In the genomic region with DNA sequence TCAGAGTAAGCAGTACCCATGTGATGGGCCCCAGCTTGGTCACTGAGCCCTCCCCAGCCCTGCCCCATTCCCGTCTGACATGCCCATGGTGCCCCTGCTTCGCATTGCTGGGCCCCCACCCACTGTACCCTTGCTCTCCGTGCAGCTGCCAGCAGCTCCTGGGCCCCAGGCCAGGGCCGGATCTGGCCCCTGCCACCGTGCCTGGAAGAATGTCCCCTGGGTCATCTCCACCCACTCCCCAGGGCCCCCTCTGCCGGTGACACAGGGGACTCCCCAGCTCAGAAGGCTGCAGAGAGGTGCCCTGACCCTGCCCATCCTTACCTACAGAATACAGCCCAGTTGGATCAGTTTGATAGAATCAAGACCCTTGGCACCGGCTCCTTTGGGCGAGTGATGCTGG, we compare ENCODE assay signal across 13 mouse cellular contexts. TPM values are rescaled to one million over a fixed set of nuclear protein-coding genes. Genes with fewer than 3 reads are reported as not detected.
DNase-seq lines count a peak whose midpoint lies in the region; ATAC-seq and TF ChIP-seq lines count a peak whose summit lies in the region.
"Had no signal": no experiment of that assay in that cellular context is flagged by ENCODE, and none has a peak within 500 bp of the region (broad histone marks: within the 10 kb centered on the region; RNA-seq: fewer than 3 reads in every experiment).

No protein-coding gene starts in this region.

- WGBS in liver, adult 2 months, result 30% methylated on average over 8 of the region's 8 CpGs
- 74% methylated on average over 8 of the region's 8 CpGs for WGBS in heart, embryonic 11.5 days (ENCODE audit: insufficient replicate concordance)
- 84% methylated on average over 8 of the region's 8 CpGs for WGBS in forebrain, embryonic 11.5 days

- peak; percentile 42 for DNase-seq in adrenal gland, adult 2 months
- no peak for DNase-seq in adrenal gland, adult 18-20 months (ENCODE audit: low spot score in 2 of 2)
- no peak for DNase-seq in liver, adult 2 months (ENCODE audit: extremely low read depth, low read depth, low spot score)
- DNase-seq in liver, result no peak
- DNase-seq in forebrain, embryonic 11.5 days (ENCODE audit: low spot score), result no peak
- DNase-seq: kidney, postnatal 4 days; liver, postnatal 0 days had no signal

- H3K4me3 ChIP-seq in liver, adult 2 months (ENCODE audit: insufficient read depth, low read depth, low read length), result no peak overlapping the region
- no peak overlapping the region for H3K4me3 ChIP-seq in heart, embryonic 11.5 days (ENCODE audit: low read depth, low read length)
- H3K4me3 ChIP-seq in myocyte, result no peak overlapping the region
- H3K4me3 ChIP-seq in forebrain, embryonic 11.5 days (ENCODE audit: low read depth, low read length), result no peak overlapping the region
- H3K4me3 ChIP-seq: forebrain, embryonic 12.5 days; hindbrain, embryonic 10.5 days had no signal

- H3K9me3 ChIP-seq in heart, embryonic 11.5 days (replicated peaks; ENCODE audit: control insufficient read depth, low read length), result no peaks in the 10 kb centered on the region
- no peaks in the 10 kb centered on the region for H3K9me3 ChIP-seq in forebrain, embryonic 11.5 days (ENCODE audit: control insufficient read depth, low read length)
- H3K9me3 ChIP-seq: forebrain, embryonic 12.5 days; hindbrain, embryonic 10.5 days had no signal

- peaks cover 16% of the 10 kb centered on the region; the same call in 1 of the 2 replicates for H3K79me2 ChIP-seq in liver, adult 2 months (ENCODE audit: control insufficient read depth, insufficient read depth, low read length)
- peaks cover 33% of the 10 kb centered on the region for H3K79me2 ChIP-seq in myocyte (ENCODE audit: control insufficient read depth, insufficient read depth)

- peaks cover 13% of the 10 kb centered on the region; the same call in 1 of the 2 replicates for H3K36me3 ChIP-seq in liver, adult 2 months (ENCODE audit: control insufficient read depth, insufficient read depth, low read length)
- peaks cover 30% of the 10 kb centered on the region for H3K36me3 ChIP-seq in heart, embryonic 11.5 days (ENCODE audit: control insufficient read depth, insufficient read depth, low read length)
- no peaks in the 10 kb centered on the region for H3K36me3 ChIP-seq in myocyte (ENCODE audit: control insufficient read depth, insufficient read depth)
- H3K36me3 ChIP-seq in forebrain, embryonic 11.5 days (ENCODE audit: control insufficient read depth, insufficient read depth, low read length), result peaks cover 13% of the 10 kb centered on the region

- no peak overlapping the region for H3K27ac ChIP-seq in liver, adult 2 months (replicated peaks; ENCODE audit: insufficient read depth, low read depth, low read length)
- H3K27ac ChIP-seq in heart, embryonic 11.5 days (ENCODE audit: low read depth, low read length), result peak overlapping the region; percentile 82
- H3K27ac ChIP-seq in forebrain, embryonic 11.5 days (ENCODE audit: low read depth, low read length), result no peak overlapping the region
- H3K27ac ChIP-seq: forebrain, embryonic 12.5 days; hindbrain, embryonic 10.5 days had no signal

- peaks cover 10% of the 10 kb centered on the region for H3K4me1 ChIP-seq in liver, adult 2 months (ENCODE audit: control insufficient read depth, insufficient read depth, low read length)
- H3K4me1 ChIP-seq in heart, embryonic 11.5 days (ENCODE audit: control insufficient read depth, insufficient read depth, low read length), result peaks cover 39% of the 10 kb centered on the region
- H3K4me1 ChIP-seq in forebrain, embryonic 11.5 days (replicated peaks; ENCODE audit: control insufficient read depth, insufficient read depth, low read length), result peaks cover 4% of the 10 kb centered on the region; the same call in 1 of the 2 replicates

- TF ChIP-seq CTCF in liver, adult 2 months (IDR thresholded peaks at IDR 0.05; ENCODE audit: low read depth, low read length), result peak; percentile 27; the same call in 1 of the 2 replicates

- no peak for TF ChIP-seq POLR2A in liver, adult 2 months (IDR thresholded peaks at IDR 0.05; ENCODE audit: extremely low read depth, insufficient read depth, low read length)
- TF ChIP-seq POLR2A in myocyte (IDR thresholded peaks at IDR 0.05; ENCODE audit: insufficient read length, low read depth), result no peak

- H3K27me3 ChIP-seq in liver, adult 2 months (ENCODE audit: control insufficient read depth, insufficient read depth, low read length), result no peaks in the 10 kb centered on the region
- no peaks in the 10 kb centered on the region for H3K27me3 ChIP-seq in heart, embryonic 11.5 days (ENCODE audit: control insufficient read depth, insufficient read depth, low read length)
- no peaks in the 10 kb centered on the region for H3K27me3 ChIP-seq in myocyte (ENCODE audit: control insufficient read depth, insufficient read depth, insufficient read length)
- H3K27me3 ChIP-seq in forebrain, embryonic 11.5 days (ENCODE audit: control insufficient read depth, insufficient read depth, low read length), result no peaks in the 10 kb centered on the region
- H3K27me3 ChIP-seq: forebrain, embryonic 12.5 days had no signal

- no peak overlapping the region for H3K4me2 ChIP-seq in heart, embryonic 11.5 days
- H3K4me2 ChIP-seq in myocyte (ENCODE audit: low read depth), result no peak overlapping the region
- H3K4me2 ChIP-seq in forebrain, embryonic 11.5 days (ENCODE audit: low read depth, low read length, severe bottlenecking), result no peak overlapping the region
- H3K4me2 ChIP-seq: forebrain, embryonic 12.5 days had no signal

- ATAC-seq in heart, embryonic 11.5 days (replicated peaks; ENCODE audit: insufficient number of reproducible peaks, low FRiP score, low TSS enrichment), result no peak
- no peak for ATAC-seq in megakaryocyte-erythroid progenitor cell, adult 5-6 weeks (replicated peaks; ENCODE audit: low FRiP score, low TSS enrichment, poor library complexity, severe bottlenecking)
- ATAC-seq in forebrain, embryonic 11.5 days (replicated peaks; ENCODE audit: low FRiP score), result no peak
- ATAC-seq: intestine, embryonic 16.5 days; liver, postnatal 0 days had no signal

- no peak overlapping the region for H3ac ChIP-seq in myocyte (ENCODE audit: control insufficient read depth, insufficient read length)

- H3K9ac ChIP-seq in liver, adult 2 months (ENCODE audit: low read depth, low read length), result no peak overlapping the region
- H3K9ac ChIP-seq in heart, embryonic 11.5 days (ENCODE audit: low read depth, low read length), result peak overlapping the region; percentile 46; the same call in 1 of the 2 replicates
- no peak overlapping the region for H3K9ac ChIP-seq in forebrain, embryonic 11.5 days (ENCODE audit: low read length)
- H3K9ac ChIP-seq: forebrain, embryonic 12.5 days; liver, postnatal 0 days had no signal

RNA-seq across cellular contexts. Expression of a gene that starts 8.1 kb away (rescaled TPM):
- 100 to 1,000 TPM; 269 to 327 TPM for total RNA-seq in adrenal gland, adult 2 months (2021)
- 125 and 154 TPM in 2 replicates for polyA plus RNA-seq in adrenal gland, adult 2 months (2012; rRNA removed)
- 100 to 1,000 TPM; 279 to 302 TPM for total RNA-seq in adrenal gland, adult 18-20 months (2021)
- total RNA-seq in liver, adult 2 months (2014; rRNA removed), result 23.0 and 24.9 TPM in 2 replicates
- polyA plus RNA-seq in liver, adult 2 months (2012; rRNA removed), result 47.8 and 56.5 TPM in 2 replicates
- polyA plus RNA-seq in heart, embryonic 11.5 days (2014; fragmentation: Nextera tagmentation; extraction: Ambion mirVana), result 136 and 139 TPM in 2 replicates
- 181 TPM for polyA plus RNA-seq in myocyte (2012; fragmentation: generic; extraction: Trizol)
- total RNA-seq in megakaryocyte-erythroid progenitor cell, adult 5-6 weeks (2014; fragmentation: Nextera tagmentation), result 35.2 and 49.4 TPM in 2 replicates
- total RNA-seq in megakaryocyte-erythroid progenitor cell, adult 5-6 weeks (2017), result 22.1 and 31.1 TPM in 2 replicates
- 171 and 189 TPM in 2 replicates for polyA plus RNA-seq in forebrain, embryonic 11.5 days (2014; fragmentation: Nextera tagmentation; extraction: Ambion mirVana)

RNA-seq across cellular contexts. Expression of a gene that starts 16.6 kb away (rescaled TPM):
- total RNA-seq in adrenal gland, adult 2 months (2021), result 10 to 100 TPM; 27.1 to 45.3 TPM
- 32.1 and 37.6 TPM in 2 replicates for polyA plus RNA-seq in adrenal gland, adult 2 months (2012; rRNA removed)
- total RNA-seq in adrenal gland, adult 18-20 months (2021), result 10 to 100 TPM; 28.2 to 30.3 TPM
- total RNA-seq in liver, adult 2 months (2014; rRNA removed), result 4.0 and 7.2 TPM in 2 replicates
- polyA plus RNA-seq in liver, adult 2 months (2012; rRNA removed), result 11.9 and 12.2 TPM in 2 replicates
- 8.1 and 10.1 TPM in 2 replicates for polyA plus RNA-seq in heart, embryonic 11.5 days (2014; fragmentation: Nextera tagmentation; extraction: Ambion mirVana)
- 30.6 TPM for polyA plus RNA-seq in myocyte (2012; fragmentation: generic; extraction: Trizol)
- total RNA-seq in megakaryocyte-erythroid progenitor cell, adult 5-6 weeks (2014; fragmentation: Nextera tagmentation), result 103 and 123 TPM in 2 replicates
- total RNA-seq in megakaryocyte-erythroid progenitor cell, adult 5-6 weeks (2017), result 57.4 and 79.8 TPM in 2 replicates
- 12.3 and 16.8 TPM in 2 replicates for polyA plus RNA-seq in forebrain, embryonic 11.5 days (2014; fragmentation: Nextera tagmentation; extraction: Ambion mirVana)

RNA-seq across cellular contexts. Expression of a gene that starts 20.5 kb away (rescaled TPM):
- total RNA-seq in adrenal gland, adult 2 months (2021), result under 1 TPM; 0.21 to 0.46 TPM
- 0.13 and 0.66 TPM in 2 replicates for polyA plus RNA-seq in adrenal gland, adult 2 months (2012; rRNA removed)
- total RNA-seq in adrenal gland, adult 18-20 months (2021), result under 1 TPM; 0.54 to 0.96 TPM
- total RNA-seq in liver, adult 2 months (2014; rRNA removed), result 0.20 and 0.46 TPM in 2 replicates
- polyA plus RNA-seq in liver, adult 2 months (2012; rRNA removed), result 0.11 and 0.26 TPM in 2 replicates
- polyA plus RNA-seq in heart, embryonic 11.5 days (2014; fragmentation: Nextera tagmentation; extraction: Ambion mirVana), result 0.42 and 0.52 TPM in 2 replicates
- polyA plus RNA-seq in myocyte (2012; fragmentation: generic; extraction: Trizol), result 0.29 TPM
- 1.4 and 2.3 TPM in 2 replicates for total RNA-seq in megakaryocyte-erythroid progenitor cell, adult 5-6 weeks (2014; fragmentation: Nextera tagmentation)
- total RNA-seq in megakaryocyte-erythroid progenitor cell, adult 5-6 weeks (2017), result 0.76 and 2.3 TPM in 2 replicates
- 0.87 and 0.90 TPM in 2 replicates for polyA plus RNA-seq in forebrain, embryonic 11.5 days (2014; fragmentation: Nextera tagmentation; extraction: Ambion mirVana)

RNA-seq across cellular contexts. Expression of a gene that starts 25.5 kb away (rescaled TPM):
- total RNA-seq in adrenal gland, adult 2 months (2021), result 1 to 10 TPM; 2.5 to 3.4 TPM
- 13.6 and 15.4 TPM in 2 replicates for polyA plus RNA-seq in adrenal gland, adult 2 months (2012; rRNA removed)
- 1 to 10 TPM; 1.7 to 2.8 TPM for total RNA-seq in adrenal gland, adult 18-20 months (2021)
- 0.37 and 1.1 TPM in 2 replicates for total RNA-seq in liver, adult 2 months (2014; rRNA removed)
- polyA plus RNA-seq in liver, adult 2 months (2012; rRNA removed), result 0.86 and 1.4 TPM in 2 replicates
- polyA plus RNA-seq in heart, embryonic 11.5 days (2014; fragmentation: Nextera tagmentation; extraction: Ambion mirVana), result 69.4 and 72.2 TPM in 2 replicates
- 36.8 TPM for polyA plus RNA-seq in myocyte (2012; fragmentation: generic; extraction: Trizol)
- 48.9 and 64.6 TPM in 2 replicates for total RNA-seq in megakaryocyte-erythroid progenitor cell, adult 5-6 weeks (2014; fragmentation: Nextera tagmentation)
- total RNA-seq in megakaryocyte-erythroid progenitor cell, adult 5-6 weeks (2017), result 18.5 and 36.5 TPM in 2 replicates
- polyA plus RNA-seq in forebrain, embryonic 11.5 days (2014; fragmentation: Nextera tagmentation; extraction: Ambion mirVana), result 92.7 and 94.0 TPM in 2 replicates

RNA-seq across cellular contexts. Expression of a gene that starts 25.8 kb away (rescaled TPM):
- 1 to 10 TPM; 1.7 to 1.9 TPM for total RNA-seq in adrenal gland, adult 2 months (2021)
- 2.5 and 3.7 TPM in 2 replicates for polyA plus RNA-seq in adrenal gland, adult 2 months (2012; rRNA removed)
- total RNA-seq in adrenal gland, adult 18-20 months (2021), result 1 to 10 TPM; 1.2 to 1.7 TPM
- total RNA-seq in liver, adult 2 months (2014; rRNA removed), result 1.8 and 2.0 TPM in 2 replicates
- polyA plus RNA-seq in liver, adult 2 months (2012; rRNA removed), result 4.0 and 4.3 TPM in 2 replicates
- 0.58 and 0.76 TPM in 2 replicates for polyA plus RNA-seq in heart, embryonic 11.5 days (2014; fragmentation: Nextera tagmentation; extraction: Ambion mirVana)
- polyA plus RNA-seq in myocyte (2012; fragmentation: generic; extraction: Trizol), result 0.11 TPM
- total RNA-seq in megakaryocyte-erythroid progenitor cell, adult 5-6 weeks (2014; fragmentation: Nextera tagmentation), result not detected in 2 replicates
- not detected in 2 replicates for total RNA-seq in megakaryocyte-erythroid progenitor cell, adult 5-6 weeks (2017)
- polyA plus RNA-seq in forebrain, embryonic 11.5 days (2014; fragmentation: Nextera tagmentation; extraction: Ambion mirVana), result 0.92 and 1.2 TPM in 2 replicates
